Mouse (Mus musculus): Measurements from ENCODE around the gene Zfp182. TPM values are rescaled to one million over a fixed set of nuclear protein-coding genes. Genes with fewer than 3 reads are reported as not detected.

The Zfp182 gene
- polyA plus RNA-seq (2015; fragmentation: Nextera tagmentation; extraction: Ambion mirVana): 6.3 and 6.4 TPM in 2 replicates

GRCm38 (mm10) chrX:21061866-21062543 lies at the start of gene Zfp182:
Gene Zfp182, minus strand, starts transcription at chrX:21062316.

GRCm38 (mm10) chrX:21088983-21089866 lies 27.1 kb upstream of the Zfp182 start, which contains the start of gene Zfp300:
Gene Zfp300, minus strand, starts transcription at chrX:21089527.

GRCm38 (mm10) chrX:21068106-21068505 lies 6.0 kb upstream of the Zfp182 start, which contains the start of gene Spaca5:
Gene Spaca5, plus strand, starts transcription at chrX:21068406.

Other genes starting within 250 kb of the Zfp182 start
- 51.9 and 61.8 TPM in 2 replicates for gene Timp1, start 192.2 kb downstream of the Zfp182 start, polyA plus RNA-seq (2015; fragmentation: Nextera tagmentation; extraction: Ambion mirVana)
- 10.5 and 32.6 TPM in 2 replicates for gene Syn1, start 141.3 kb downstream of the Zfp182 start, polyA plus RNA-seq (2015; fragmentation: Nextera tagmentation; extraction: Ambion mirVana)
- gene Cfp, start 130.8 kb downstream of the Zfp182 start, polyA plus RNA-seq (2015; fragmentation: Nextera tagmentation; extraction: Ambion mirVana): 18.0 and 19.7 TPM in 2 replicates
- gene Elk1, start 111.7 kb downstream of the Zfp182 start, polyA plus RNA-seq (2015; fragmentation: Nextera tagmentation; extraction: Ambion mirVana): 8.5 and 9.2 TPM in 2 replicates
- 92.3 and 95.6 TPM in 2 replicates for gene Uxt, start 100.3 kb downstream of the Zfp182 start, polyA plus RNA-seq (2015; fragmentation: Nextera tagmentation; extraction: Ambion mirVana)
- not detected in 2 replicates for gene Spaca5, start 6.1 kb upstream of the Zfp182 start, polyA plus RNA-seq (2015; fragmentation: Nextera tagmentation; extraction: Ambion mirVana)
- gene Zfp300, start 27.2 kb upstream of the Zfp182 start, polyA plus RNA-seq (2015; fragmentation: Nextera tagmentation; extraction: Ambion mirVana): 1.8 and 3.3 TPM in 2 replicates
- gene Ssxa1, start 53.5 kb upstream of the Zfp182 start, polyA plus RNA-seq (2015; fragmentation: Nextera tagmentation; extraction: Ambion mirVana): not detected in 2 replicates
- not detected in 2 replicates for gene Gm21876, start 113.3 kb upstream of the Zfp182 start, polyA plus RNA-seq (2015; fragmentation: Nextera tagmentation; extraction: Ambion mirVana)

Measured in adrenal gland, postnatal 0 days (tissue).